Mouse (Mus musculus) kidney, postnatal 4 days (tissue): ENCODE data around the gene Ifi211.
"Not testable (repeated sequence)": the region's sequence is repeated elsewhere in the genome, so short reads cannot be mapped to it uniquely, and the experiment has no call there.

ENCODE experiments used
- DNase-seq, 2 experiments: peaks; one replicate each; pipeline ENCODE4 v3.0.0; 2021; ENCODE audit warnings: mixed read lengths in 2 of 2

The Ifi211 gene

DNA sequence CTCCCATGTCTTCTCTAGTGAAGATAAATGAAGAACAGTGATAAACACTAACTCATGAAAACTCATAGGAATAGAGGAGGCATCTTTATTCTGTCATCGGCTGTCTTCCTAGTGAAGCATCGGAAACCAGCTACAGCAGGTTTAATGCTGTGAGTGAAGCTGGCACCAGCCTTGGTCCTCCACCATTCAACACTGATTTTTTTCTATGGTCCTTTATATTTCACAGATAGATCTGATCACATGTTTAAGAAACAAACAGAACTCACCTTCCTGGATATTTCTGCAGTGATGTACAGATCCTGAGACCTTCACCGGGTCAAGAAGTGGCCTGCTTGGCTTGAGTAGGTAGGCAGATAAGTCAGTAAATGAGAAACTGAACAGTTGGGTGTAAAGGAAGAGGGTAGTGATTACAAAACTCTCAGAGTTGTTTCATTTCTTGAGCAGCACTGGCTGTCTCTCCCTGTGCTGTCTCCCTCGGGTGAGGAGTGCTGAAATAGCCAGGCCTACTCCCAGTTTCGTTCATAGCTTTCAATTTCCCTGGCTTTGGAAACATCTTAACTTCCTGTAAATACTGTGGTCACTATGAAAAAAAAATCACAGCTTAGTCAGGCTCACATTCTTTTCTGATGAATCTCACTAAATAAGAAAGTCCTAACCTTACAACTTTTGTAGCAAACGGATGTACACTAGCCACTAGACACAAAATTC, at the start of gene Ifi211:
Ifi211 (minus strand) TSS at position 499 of the 708 bp plus-strand sequence.
- DNase-seq: not testable (repeated sequence)

DNA sequence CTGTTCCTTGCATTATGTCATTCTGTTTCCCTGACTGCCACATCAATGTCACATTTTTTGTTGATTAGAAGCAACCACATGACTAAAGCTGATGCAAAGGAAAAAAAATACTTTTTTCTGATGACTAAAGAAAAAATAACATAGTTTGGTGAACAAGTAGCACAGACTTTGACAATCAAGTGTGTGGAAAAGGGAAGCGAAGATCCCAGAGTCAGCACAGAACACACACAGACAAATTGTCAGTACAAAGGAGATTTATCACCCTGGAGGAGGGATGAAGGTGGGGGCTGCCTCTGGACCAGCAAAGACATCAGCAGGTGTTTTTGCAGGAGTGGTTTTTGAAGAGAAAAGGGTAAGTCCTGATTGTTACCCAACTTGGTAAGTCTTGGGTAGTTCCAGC, 48.6 kb upstream of the Ifi211 start:
- DNase-seq: not testable (repeated sequence)

DNA sequence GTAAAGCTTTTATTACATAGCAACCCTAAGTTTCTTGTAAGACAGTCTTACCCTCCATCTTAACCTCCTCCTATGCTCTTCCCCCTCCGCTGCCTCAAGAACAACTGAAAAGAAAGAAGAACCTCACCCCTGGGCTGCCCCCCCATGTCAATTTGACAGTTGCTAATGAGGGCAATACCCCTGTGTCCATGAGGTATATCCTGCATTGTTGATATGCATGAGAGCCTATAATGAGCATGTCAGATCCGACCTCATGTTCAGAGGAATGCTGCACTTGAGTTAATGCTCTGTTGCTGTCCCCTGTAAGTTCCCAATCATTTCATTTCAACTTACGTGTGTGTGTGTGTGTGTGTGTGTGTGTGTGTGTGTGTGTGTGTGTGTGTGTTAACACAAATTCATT, 47.2 kb upstream of the Ifi211 start:
- DNase-seq: not testable (repeated sequence)

DNA sequence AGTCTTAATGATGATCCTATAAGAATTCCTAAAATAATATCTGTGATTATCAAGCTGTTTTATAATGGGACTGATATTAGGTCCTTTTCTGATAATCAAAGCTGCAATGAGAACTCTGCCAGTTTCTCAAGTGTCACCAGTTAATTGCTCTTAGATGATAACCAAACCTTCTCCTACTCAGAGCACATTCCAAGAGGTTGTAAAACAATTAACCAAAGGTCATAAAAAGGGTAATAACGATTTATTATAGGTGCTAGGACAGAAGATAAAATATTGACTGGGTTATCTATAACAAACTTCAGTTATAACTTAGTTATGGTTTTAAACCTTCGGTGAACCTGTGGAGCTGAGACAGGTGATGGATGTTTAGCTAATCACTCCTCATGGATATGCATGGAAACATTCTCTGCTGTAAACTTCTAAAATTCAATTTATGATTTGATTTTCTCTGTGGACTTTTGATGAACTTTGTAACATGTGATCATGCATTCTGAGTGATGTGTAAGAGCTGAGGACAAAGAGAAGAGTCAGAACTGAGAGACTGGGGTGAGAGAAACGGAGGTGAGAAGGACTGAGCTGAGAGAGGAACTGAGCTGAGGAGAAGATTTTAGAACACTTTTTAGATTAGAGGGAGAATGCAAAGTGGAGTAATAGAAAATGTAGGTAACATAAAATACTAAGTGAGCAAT, 43.1 kb upstream of the Ifi211 start:
- DNase-seq: not testable (repeated sequence)

GRCm38 (mm10) chr1:173955071-173955796, 42.4 kb upstream of the Ifi211 start:
- DNase-seq: no peak

DNA sequence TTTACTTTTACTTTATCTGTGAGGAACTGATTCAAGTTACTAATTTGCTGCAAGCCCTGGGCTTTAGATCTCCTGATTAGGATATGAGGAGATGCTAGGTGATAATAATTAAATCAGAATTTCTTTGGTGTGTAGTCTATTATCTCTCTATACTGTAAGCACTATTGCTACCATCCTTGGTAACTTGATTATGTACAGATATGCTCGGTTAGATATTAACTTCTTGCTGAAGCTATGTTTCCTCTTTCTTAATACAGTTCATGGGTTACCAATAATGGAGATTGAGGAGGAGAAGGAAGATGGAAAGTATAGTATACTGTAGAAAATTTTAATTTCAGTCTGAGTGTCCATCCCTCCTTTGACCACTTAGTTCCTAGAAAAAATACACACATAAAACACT, 40.7 kb upstream of the Ifi211 start:
- no peak for DNase-seq

DNA sequence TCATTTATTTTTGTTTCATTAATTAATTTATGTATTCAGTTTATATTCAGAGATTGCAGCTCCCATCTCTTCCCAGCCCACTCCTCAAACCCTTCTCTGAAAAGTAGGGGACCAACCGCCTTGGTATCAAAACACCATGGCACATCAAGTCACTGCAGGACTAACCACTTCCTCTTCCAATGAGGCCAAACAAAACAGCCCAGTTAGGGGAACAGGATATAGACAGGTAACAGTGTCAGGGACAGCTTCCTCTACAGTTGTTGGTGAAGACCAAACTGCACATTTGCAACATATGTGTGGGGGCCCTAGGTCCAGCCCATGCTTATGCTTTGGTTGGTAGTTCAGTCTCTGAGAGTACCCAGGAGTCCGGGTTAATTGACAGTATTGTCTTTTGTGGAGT, 36.2 kb upstream of the Ifi211 start:
- not testable (repeated sequence) for DNase-seq

GRCm38 (mm10) chr1:173942780-173943066, 29.9 kb upstream of the Ifi211 start:
- DNase-seq: not testable (repeated sequence)

DNA sequence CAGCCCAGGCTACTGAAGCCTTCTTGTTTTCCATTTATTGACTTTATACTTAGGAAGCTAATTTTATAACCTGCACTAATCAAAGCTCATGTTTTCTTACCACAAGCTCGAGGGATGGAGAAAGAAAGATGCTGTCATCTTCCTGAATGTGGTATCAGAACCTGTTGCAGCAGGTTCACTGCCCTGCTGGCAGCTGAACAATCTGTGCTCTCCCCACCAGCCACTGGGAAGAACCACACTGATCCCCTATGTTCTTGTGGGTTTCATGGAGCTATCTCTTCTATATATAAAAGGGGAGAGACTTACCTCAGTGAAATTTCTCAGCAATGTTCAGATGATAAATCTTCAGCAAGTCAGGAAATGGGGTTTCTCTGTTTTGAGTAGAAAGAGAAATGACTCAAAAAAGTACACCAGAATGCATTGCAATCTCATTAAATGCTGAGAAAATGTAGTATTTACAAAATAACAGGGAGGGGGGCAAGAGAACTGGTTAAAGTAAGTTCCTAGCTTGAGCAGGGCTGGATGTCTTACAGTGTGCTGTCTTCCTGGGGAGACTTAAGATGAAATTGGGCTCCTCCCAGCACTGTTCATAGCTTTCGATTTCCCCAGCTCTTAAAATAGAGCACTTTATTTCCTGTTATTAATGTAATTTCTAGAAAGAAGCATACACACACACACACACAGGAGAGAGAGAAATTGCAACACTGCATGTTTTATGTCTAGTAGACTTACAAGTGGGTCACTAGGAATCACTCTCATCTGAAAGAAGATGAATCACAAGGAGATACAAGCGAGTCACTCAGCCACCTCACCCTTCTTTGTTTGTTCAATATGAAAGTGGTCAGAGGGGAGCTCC, 29.3 kb upstream of the Ifi211 start, which contains the start of the genes Mndal and Ifi203:
Mndal (minus strand) TSS at position 568 of the 856 bp plus-strand sequence.
Ifi203 (minus strand) TSS at position 749 of the 856 bp plus-strand sequence.
- peak in 1 of 2 experiments; percentile 1 for DNase-seq

GRCm38 (mm10) chr1:173941522-173941921, 28.7 kb upstream of the Ifi211 start:
- not testable (repeated sequence) for DNase-seq

GRCm38 (mm10) chr1:173919279-173919678, 6.4 kb upstream of the Ifi211 start:
- DNase-seq: not testable (repeated sequence)

- no peak for DNase-seq
Measured at GRCm38 (mm10) chr1:173914559-173914958, 1.7 kb upstream of the Ifi211 start.

- not testable (repeated sequence) for DNase-seq
Measured at GRCm38 (mm10) chr1:173913256-173913791, 478 bp upstream of the Ifi211 start.

GRCm38 (mm10) chr1:173911808-173912464, 910 bp downstream of the Ifi211 start:
- no peak for DNase-seq

GRCm38 (mm10) chr1:173908390-173908789, 4.5 kb downstream of the Ifi211 start:
- not testable (repeated sequence) for DNase-seq

DNA sequence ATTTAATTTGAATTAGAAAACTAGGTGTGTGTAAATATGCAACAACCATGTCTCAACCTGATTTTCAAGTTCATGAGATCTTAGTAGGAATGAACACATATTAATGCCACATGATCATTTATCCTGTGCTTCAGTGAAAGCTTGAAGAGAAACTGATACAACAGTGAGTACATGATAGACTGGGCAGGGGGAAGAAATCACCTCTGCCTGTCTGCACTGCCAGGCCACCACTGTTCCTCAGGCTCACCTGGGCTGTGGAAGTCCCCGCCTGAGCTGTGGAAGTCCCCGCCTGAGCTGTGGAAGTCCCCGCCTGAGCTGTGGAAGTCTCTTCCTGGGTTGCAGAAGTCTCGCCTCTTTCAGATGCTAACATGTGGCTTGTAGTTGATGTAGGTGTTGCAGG, 7.0 kb downstream of the Ifi211 start:
- DNase-seq: not testable (repeated sequence)

DNA sequence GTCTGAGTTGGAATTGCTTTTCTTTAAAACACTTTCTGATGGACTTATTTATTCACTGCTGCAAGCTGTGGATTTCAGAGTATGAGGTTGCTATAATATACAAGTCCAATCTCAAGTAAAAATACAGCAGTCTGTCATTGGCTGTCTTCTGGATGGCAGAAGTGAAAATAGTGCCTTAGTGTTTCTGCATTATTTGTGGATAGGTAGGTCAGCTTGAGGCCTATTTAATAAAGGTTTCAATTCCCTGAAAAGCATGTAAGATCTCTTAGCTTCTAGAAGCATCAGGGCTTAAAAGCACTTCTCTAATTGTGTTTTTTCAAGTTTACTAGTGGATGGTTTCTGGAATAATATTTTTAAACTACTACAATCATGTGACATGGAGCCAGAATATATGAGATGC, 23.1 kb downstream of the Ifi211 start:
- not testable (repeated sequence) for DNase-seq

GRCm38 (mm10) chr1:173887026-173887787, 25.6 kb downstream of the Ifi211 start:
- not testable (repeated sequence) for DNase-seq

- peak in 1 of 2 experiments; percentile 1 for DNase-seq
Measured at GRCm38 (mm10) chr1:173880004-173880666, 32.7 kb downstream of the Ifi211 start.
